Mouse (Mus musculus): ENCODE results near the gene Creb3.
"Not testable (repeated sequence)": the region's sequence is repeated elsewhere in the genome, so short reads cannot be mapped to it uniquely, and the experiment has no call there.

Creb3 gene

DNA sequence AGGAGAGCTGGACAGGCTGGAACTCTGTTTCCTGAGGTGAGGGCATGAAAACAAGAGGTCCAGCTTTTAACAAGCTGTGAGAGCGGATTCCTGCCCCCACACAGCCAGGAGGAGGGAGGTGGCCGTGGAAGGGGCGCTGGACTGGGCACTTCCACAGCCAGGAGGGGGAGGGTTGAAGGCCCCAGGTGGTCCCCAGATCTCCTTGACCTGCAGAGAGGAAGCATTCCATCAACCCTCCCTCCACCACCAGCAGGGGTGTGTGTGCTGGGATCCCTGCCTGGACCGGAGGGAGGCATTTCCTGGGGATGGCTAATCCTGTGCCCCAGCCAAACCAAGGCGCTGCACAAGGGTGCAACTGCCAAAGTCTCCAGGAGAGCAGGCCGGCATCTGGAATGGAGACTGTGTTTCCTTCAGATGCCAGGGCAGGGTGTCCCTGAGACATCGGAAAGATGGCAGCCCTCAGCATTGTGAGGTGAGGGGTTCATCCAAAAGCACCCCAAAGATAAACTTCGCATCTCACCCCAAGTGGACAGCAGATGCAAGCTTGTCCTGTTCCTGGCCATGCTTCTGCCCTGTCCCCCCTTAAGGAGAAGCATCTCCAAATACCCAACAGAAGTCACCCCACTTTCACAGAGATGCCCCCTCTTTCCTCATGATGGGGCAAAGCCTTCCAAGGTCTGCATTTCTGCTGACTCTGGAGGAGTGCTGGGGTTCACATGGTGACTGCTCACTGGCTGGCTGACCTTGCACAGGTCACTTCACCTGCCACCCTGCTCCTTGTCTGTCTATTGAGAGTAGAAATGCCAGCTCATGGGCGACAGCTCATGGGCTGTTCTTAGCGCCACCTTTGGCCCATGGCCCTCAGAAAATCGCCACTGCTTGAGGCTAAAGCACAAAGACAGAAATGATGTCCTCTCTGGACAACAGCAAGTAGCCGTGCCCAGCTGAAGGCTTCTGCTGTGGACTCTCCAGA, 22.6 kb downstream of the Creb3 start, which contains the start of gene Msmp:
TSS of gene Msmp (minus strand) at position 51 of the 973 bp plus-strand sequence.
- DNase-seq = peak; percentile 49

DNA sequence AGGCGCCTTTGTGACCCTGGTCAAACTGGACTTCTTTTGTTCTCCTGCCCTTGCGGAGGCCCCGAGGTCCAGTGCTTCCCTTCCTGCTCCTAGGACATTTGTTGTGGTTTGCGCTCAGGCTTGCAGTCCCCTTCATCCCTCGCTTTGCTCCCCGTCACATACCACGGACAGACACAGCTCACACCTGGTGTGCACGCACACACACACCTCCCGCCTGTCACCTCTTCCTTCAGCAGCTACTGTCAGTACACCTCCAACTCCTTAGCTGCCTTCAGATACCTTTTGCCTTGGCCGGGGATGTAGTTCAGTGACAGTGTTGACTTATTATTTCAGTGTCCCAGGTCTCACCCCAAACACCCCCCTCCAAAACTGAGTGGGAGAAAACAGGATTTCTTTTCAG, 23.6 kb downstream of the Creb3 start:
- DNase-seq = no peak

- no peak for DNase-seq
These were observed 24.3 kb downstream of the Creb3 start for GRCm38 (mm10) chr4:43586411-43586810.

DNA sequence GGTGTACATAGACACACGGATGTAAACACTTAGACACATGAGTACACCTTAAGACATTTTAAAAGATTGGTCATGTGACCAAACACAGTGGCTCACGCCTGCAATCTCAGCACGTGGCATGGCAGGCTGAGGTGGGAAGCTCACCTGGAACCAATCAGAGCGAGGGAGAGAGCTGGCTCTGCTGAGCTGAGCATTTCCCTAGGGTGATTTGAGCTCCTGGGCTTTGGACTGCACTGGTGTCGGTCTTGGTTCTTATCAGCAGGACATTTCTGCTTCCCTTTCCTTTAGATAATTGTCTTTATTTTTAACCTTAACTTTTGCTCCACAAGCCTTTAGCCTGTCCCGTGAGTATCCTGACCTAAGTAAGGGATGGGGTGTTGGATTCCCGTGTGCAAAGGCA, 25.5 kb downstream of the Creb3 start:
- DNase-seq = no peak

- DNase-seq = no peak
These were observed 29.4 kb downstream of the Creb3 start for GRCm38 (mm10) chr4:43591543-43591942.

- no peak for DNase-seq
These were observed 29.8 kb downstream of the Creb3 start for GRCm38 (mm10) chr4:43591961-43592360.

GRCm38 (mm10) chr4:43593453-43593852, 31.3 kb downstream of the Creb3 start:
- DNase-seq = no peak

- DNase-seq = not testable (repeated sequence)
These were observed 34.5 kb downstream of the Creb3 start for GRCm38 (mm10) chr4:43596597-43596996.

DNA sequence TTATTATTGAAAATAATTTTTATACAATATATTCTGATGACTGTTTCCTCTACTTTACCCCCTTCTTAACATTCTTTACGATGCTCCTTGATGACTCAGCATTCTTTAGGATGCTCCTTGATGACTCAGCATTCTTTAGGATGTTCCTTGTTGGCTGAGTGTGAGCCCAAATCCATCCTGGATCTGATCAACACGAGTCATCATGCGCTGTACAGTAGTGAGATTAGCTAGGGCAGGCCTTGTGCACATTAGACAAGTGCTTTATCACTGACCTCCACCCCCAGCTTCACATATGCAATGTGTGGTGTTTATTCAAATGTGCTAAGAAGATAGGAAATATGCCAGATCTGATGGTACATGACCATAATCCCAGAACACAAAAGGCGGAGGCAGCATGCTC, 36.1 kb downstream of the Creb3 start:
- DNase-seq = no peak

DNA sequence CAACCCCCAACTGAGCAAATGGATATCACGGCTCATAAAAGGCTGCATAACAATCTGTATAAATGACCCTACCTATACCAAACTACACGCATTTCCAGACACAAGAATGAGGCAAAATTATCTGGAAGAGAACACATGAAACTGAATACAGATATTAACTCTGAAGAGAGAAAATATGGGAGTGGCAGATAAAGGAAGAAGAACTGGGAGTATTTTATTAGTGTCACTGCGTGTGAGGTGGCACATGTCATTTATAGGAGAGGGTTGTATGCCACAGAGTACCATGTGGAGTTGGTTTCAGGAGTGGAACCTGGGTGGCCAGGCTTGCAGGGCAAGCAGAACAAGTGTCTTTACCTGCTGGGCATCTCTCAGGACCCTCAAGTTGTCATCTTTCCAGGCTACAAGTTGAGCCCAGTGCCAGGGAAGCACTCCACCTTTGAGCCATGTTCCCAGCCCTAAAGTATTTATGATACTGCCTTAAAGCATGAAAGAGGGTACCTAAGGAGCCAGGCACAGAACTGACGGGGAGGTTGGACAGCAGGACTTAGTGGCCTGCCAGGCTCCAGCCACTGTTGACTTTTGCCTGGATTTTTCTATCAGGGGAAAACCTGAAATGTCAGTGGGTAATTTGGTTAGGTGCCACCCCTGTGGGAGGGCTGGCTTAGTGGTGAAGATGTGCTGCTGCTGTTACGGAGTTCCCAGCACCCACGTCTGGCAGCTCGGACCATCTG, 36.7 kb downstream of the Creb3 start:
- no peak for DNase-seq

DNA sequence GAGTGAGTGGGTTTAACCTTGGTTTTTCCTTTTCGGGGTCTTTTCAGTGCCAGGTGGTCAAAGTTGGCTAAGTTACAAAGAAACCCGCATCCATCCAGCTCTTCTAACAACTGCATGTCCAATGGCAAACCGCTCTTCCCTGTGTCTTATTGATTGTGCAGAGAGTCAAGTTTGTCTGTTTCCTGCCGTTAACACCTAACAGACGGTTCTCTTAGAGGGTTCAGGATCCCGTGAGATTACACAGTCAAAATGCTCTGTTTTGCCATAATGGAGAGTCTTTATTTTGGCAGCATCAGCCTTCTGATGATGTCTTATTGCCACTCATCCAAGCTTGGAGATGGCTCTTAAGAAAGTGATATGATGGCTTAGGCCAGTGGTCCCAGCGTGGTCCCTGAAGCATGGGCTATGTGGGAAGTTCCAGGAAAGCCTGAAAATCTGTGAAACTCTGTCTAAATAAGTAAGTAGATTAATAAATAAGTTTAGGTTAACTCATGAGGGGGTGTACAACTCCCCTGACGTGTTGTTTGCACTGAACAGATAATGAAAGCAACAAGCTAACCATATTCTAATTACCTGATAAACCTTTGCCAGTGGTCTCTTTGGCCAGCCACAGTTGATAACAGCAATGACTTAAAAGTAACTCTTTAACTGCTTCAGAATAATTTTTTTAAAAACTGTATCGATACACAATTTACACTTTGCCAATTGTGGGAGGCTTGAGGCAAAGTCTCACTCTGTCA, 38.2 kb downstream of the Creb3 start:
- no peak for DNase-seq

DNA sequence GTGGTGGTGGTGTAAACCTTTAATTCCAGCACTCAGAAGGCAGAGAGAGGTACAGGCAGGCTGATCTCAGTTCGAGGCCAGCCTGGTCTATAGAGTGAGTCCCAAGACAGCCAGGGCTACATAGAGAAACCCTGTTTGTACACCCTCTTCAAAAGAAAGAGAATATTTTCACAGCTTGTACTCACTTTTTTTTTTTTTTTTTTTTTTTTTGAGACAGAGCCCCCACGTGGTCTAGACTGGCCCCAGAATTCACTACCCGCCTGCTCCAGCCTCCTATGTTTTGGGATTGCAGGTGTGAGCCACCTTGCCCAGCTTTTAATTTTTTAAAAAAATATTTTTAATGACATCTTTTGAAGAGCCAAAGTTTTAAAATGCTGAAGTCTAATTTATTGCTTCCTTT, 42.0 kb downstream of the Creb3 start:
- no peak for DNase-seq

DNA sequence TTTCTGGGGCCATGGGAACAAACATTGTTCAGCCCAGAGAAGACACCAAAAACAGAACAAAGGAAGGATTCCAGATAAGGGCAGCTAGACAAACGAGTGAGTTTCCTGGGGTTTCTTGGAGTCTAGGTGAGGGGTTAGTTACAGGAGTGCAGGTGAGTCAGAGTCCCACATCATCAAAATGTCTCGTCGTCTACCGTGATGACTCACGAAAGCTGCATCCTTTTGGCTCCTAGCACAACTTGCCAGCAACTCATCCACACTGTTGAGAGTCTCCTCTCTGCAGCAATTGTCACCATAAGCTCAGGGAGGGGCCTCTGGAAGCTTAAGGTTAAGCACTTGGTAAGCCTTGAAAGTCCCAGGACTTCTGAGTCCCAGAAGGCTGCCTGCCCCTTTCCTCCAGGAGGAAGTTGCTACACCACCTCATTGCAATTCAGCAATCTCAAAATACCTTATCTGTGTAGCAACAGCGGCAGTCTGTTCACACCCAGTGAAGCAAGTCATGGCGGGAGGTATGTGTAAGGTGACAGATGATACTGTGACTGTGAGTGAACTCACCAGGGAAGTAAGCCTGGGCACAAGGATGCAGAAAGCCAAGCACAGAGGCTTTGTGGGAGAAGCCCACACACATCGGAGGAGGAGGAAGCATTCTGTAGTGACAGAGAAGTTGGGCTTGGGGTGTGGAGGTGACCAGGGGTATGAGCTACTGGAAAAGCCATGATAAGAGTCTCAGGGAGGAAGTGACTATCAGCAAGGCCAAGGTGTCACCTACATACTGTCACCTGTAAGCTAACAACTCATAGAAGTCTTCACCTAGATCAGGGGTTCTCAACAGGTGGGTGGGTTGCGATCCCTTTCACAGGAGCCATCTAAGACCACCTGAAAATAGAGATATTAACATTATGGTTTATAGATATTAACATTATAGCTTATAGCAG, 42.9 kb downstream of the Creb3 start:
- no peak for DNase-seq

- DNase-seq = no peak
These were observed 50.4 kb downstream of the Creb3 start for GRCm38 (mm10) chr4:43612534-43612933.

DNA sequence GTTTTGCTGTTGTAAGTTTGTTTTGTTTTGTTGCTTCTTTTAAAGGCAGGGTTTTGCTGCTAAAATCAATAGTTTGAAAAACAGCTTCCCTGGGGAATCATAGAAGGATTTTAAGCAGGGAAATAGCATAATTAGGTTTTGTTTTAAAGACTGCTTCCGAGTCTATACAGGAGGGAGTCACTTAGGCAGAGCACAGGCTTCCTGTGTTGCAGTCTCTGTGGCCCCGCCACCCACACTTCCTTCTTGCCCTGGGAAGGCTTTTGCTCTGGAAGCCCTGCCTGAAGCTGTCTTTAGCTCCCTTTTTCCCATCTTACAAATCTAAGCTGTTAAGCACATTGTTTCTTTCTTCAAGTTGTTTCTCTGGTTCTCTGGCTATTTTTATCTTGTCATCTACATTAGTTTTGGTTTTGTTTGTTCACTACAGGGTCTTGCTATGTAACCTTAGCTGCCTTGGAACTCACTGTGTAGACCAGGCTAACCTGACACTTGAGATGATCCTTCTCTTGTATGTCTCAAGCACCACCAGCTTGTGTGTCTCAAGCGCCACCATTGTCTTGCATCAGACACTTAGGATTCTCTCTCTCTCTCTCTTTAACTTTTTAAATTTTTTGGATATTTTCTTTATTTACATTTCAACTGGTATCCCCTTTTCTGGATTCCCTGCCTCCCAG, 51.1 kb downstream of the Creb3 start:
- DNase-seq = peak; percentile 74
